Mouse (Mus musculus) ES-CJ7 (cell line): Measurements from ENCODE around the gene Vwa3b.
A peak's percentile ranks its signal among the peaks of the same experiment; 100 is the strongest.

Source experiments
- DNase-seq: peaks from one replicate; pipeline ENCODE4 v3.0.0; 2011; ENCODE audit warnings: low read depth, low spot score

The Vwa3b gene

GRCm38 (mm10) chr1:37011626-37012209, 14.7 kb upstream of the Vwa3b start:
- DNase-seq, result no peak

- DNase-seq, result no peak
Observed at GRCm38 (mm10) chr1:37013006-37013405, 13.4 kb upstream of the Vwa3b start.

- no peak for DNase-seq
Observed at GRCm38 (mm10) chr1:37013687-37014086, 12.7 kb upstream of the Vwa3b start.

GRCm38 (mm10) chr1:37019017-37019416, 7.4 kb upstream of the Vwa3b start:
- no peak for DNase-seq

- DNase-seq, result no peak
Observed at GRCm38 (mm10) chr1:37022704-37023103, 3.7 kb upstream of the Vwa3b start.

- DNase-seq, result no peak
Observed at GRCm38 (mm10) chr1:37024736-37025135, 1.7 kb upstream of the Vwa3b start.

- no peak for DNase-seq
Observed at GRCm38 (mm10) chr1:37025376-37025775, 1.0 kb upstream of the Vwa3b start.

- DNase-seq, result no peak
Observed at GRCm38 (mm10) chr1:37026866-37027265, 470 bp downstream of the Vwa3b start.

- DNase-seq, result no peak
Observed at GRCm38 (mm10) chr1:37028439-37029153, 2.2 kb downstream of the Vwa3b start.

- peak; percentile 76 for DNase-seq
Observed at GRCm38 (mm10) chr1:37029154-37029907, 2.9 kb downstream of the Vwa3b start.

GRCm38 (mm10) chr1:37029942-37030341, 3.5 kb downstream of the Vwa3b start:
- no peak for DNase-seq

- DNase-seq, result no peak
Observed at GRCm38 (mm10) chr1:37030693-37031092, 4.3 kb downstream of the Vwa3b start.

GRCm38 (mm10) chr1:37035879-37036278, 9.5 kb downstream of the Vwa3b start:
- DNase-seq, result no peak

- no peak for DNase-seq
Observed at GRCm38 (mm10) chr1:37041126-37041525, 14.7 kb downstream of the Vwa3b start.

- no peak for DNase-seq
Observed at GRCm38 (mm10) chr1:37041856-37042255, 15.5 kb downstream of the Vwa3b start.

GRCm38 (mm10) chr1:37042769-37043168, 16.4 kb downstream of the Vwa3b start:
- peak; percentile 54 for DNase-seq

- DNase-seq, result peak; percentile 50
Observed at GRCm38 (mm10) chr1:37043196-37043595, 16.8 kb downstream of the Vwa3b start.

GRCm38 (mm10) chr1:37045472-37045871, 19.1 kb downstream of the Vwa3b start:
- no peak for DNase-seq

- peak; percentile 88 for DNase-seq
Observed at GRCm38 (mm10) chr1:37049159-37049558, 22.8 kb downstream of the Vwa3b start.

- no peak for DNase-seq
Observed at GRCm38 (mm10) chr1:37053691-37054090, 27.3 kb downstream of the Vwa3b start.

- no peak for DNase-seq
Observed at GRCm38 (mm10) chr1:37056831-37057561, 30.6 kb downstream of the Vwa3b start.

GRCm38 (mm10) chr1:37060856-37061255, 34.5 kb downstream of the Vwa3b start:
- no peak for DNase-seq
